Mouse (Mus musculus) bone marrow, adult 2 months (tissue): ENCODE data around the gene Usp7.

ENCODE experiments used
- CTCF ChIP-seq: fragments of 200-500 bp; IDR thresholded peaks from 2 replicates; pipeline ENCODE4 v1.5.1; 2011; ENCODE audit warnings: low read length, control low read depth; ENCODE audit not compliant: control insufficient read depth, insufficient read depth
- POLR2A ChIP-seq: fragments of 200-500 bp; IDR thresholded peaks from 2 replicates; pipeline ENCODE4 v1.6.1; 2011; ENCODE audit warnings: low read depth, mild to moderate bottlenecking, control low read depth, low read length, borderline replicate concordance; ENCODE audit not compliant: control insufficient read depth

GRCm38 (mm10) chr16:8795906-8796305 is 3.8 kb upstream of the Usp7 start:
- TF ChIP-seq CTCF (no peak), POLR2A (no peak)
